Mouse (Mus musculus) ES-E14 (cell line): ENCODE measurements around the gene Gm13199. TPM values are rescaled to one million over a fixed set of nuclear protein-coding genes. Genes with fewer than 3 reads are reported as not detected.

Experiments used
- DNase-seq: peaks from one replicate; pipeline ENCODE4 v3.0.0-alpha.2; 2013; ENCODE audit warnings: low read depth, low spot score
- H3K27ac ChIP-seq: 2 replicates; pipeline ENCODE4 v1.5.1; 2012; ENCODE audit warnings: low read depth, mild to moderate bottlenecking, low read length, moderate library complexity, mixed read lengths; ENCODE audit not compliant: poor library complexity, insufficient read depth, severe bottlenecking
- H3K36me3 ChIP-seq: 2 replicates; pipeline ENCODE4 v1.6.1; 2012; ENCODE audit warnings: mild to moderate bottlenecking, low read length, moderate library complexity, mixed read lengths; ENCODE audit not compliant: control insufficient read depth, poor library complexity, insufficient read depth, severe bottlenecking
- H3K4me1 ChIP-seq, 2 experiments: fragments of 150-350 bp in 1 of 2; sonication (generic) in 1 of 2; 2 replicates each; pipeline ENCODE4 v1.6.1; 2012; ENCODE audit warnings: low read length in 2 of 2, mild to moderate bottlenecking in 1 of 2, mixed read lengths in 1 of 2; ENCODE audit not compliant: control insufficient read depth in 2 of 2, insufficient read depth in 2 of 2, poor library complexity in 1 of 2
- H3K4me3 ChIP-seq, 2 experiments: fragments of 150-350 bp in 1 of 2; sonication (generic) in 1 of 2; 2 replicates each; pipeline ENCODE4 v1.5.1; 2012; ENCODE audit warnings: low read length in 2 of 2, low read depth in 1 of 2, mild to moderate bottlenecking in 1 of 2, mixed read lengths in 1 of 2; ENCODE audit not compliant: insufficient read depth in 1 of 2, poor library complexity in 1 of 2, severe bottlenecking in 1 of 2
- H3K9ac ChIP-seq: 2 replicates; pipeline ENCODE4 v1.6.1; 2012; ENCODE audit warnings: low read depth, mild to moderate bottlenecking, low read length, mixed read lengths; ENCODE audit not compliant: poor library complexity, insufficient read depth, severe bottlenecking
- H3K9me3 ChIP-seq: fragments of 150-350 bp; sonication (generic); 2 replicates; pipeline ENCODE4 v1.6.1; 2012; ENCODE audit warnings: low read depth, mild to moderate bottlenecking, low read length; ENCODE audit not compliant: control insufficient read depth, insufficient read depth
- CHD2 ChIP-seq: IDR thresholded peaks from 2 replicates; pipeline ENCODE4 v1.6.1; 2014; ENCODE audit warnings: mild to moderate bottlenecking, low read depth, low read length, inconsistent platforms
- HCFC1 ChIP-seq: IDR thresholded peaks from 2 replicates; pipeline ENCODE4 v1.6.1; 2012; ENCODE audit warnings: low read length, inconsistent platforms, borderline replicate concordance; ENCODE audit not compliant: insufficient read depth
- MAFK ChIP-seq: IDR thresholded peaks from 2 replicates; pipeline ENCODE4 v1.6.1; 2014; ENCODE audit warnings: mild to moderate bottlenecking, low read depth, low read length, inconsistent platforms; ENCODE audit not compliant: insufficient read depth
- ZC3H11A ChIP-seq: IDR thresholded peaks from 2 replicates; pipeline ENCODE4 v1.6.1; 2012; ENCODE audit warnings: low read depth, mild to moderate bottlenecking, inconsistent platforms, low read length, borderline replicate concordance
- ZNF384 ChIP-seq: IDR thresholded peaks from 2 replicates; pipeline ENCODE4 v1.6.1; 2012; ENCODE audit warnings: low read depth, low read length, inconsistent platforms
- in situ Hi-C, 2 experiments: fragments of 600-800 bp; cut with MboI; formaldehyde crosslinking; loops; one replicate each; pipeline ENCODE4 v1.15.1; 2025; ENCODE audit warnings: low sequenced_read_pairs in 2 of 2, inconsistent platforms in 1 of 2; ENCODE audit not compliant: unreplicated experiment in 2 of 2
- total RNA-seq: library from RNA; depleted of rRNA; stranded (reverse); fragments of 300-350 nt; gene quantifications from 2 replicates; pipeline ENCODE4 v1.2.3, GENCODE M21; 2012; rRNA removed

The Gm13199 gene
- total RNA-seq, result 1.7 and 3.0 TPM in 2 replicates

DNA sequence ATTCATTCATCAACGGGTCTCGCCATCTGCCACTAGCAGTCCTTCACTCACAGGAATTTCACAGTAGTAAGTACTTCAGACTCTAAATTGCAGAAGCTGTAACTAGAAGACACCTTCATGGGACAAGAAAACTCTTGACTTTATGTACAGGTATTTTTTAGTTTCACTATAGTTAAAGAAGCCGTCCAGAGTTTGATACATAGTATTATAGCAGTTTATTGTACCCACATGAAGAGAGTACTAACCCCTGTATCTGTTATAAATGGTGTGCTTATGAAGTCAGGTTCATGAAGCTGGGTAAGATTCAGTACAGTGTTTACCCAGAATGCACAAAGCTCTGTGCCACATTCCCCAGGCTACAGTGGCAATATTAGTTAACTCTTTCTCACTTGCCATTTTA, at the start of gene Gm13199:
Gene Gm13199 (minus strand): TSS at position 101 of the 400 bp plus-strand sequence.
- Histone ChIP-seq H3K4me1 (no peaks in the 10 kb centered on the region), H3K9me3 (no peaks in the 10 kb centered on the region), H3K27ac (no peak within 1 kb of the TSS), H3K9ac (no peak within 1 kb of the TSS), H3K36me3 (peaks cover 29% of the 10 kb centered on the region), H3K4me3 (no peak within 1 kb of the TSS)
- in situ Hi-C loops, result no loop called here
- DNase-seq, result no peak
- TF ChIP-seq CHD2 (no peak), ZNF384 (no peak), HCFC1 (no peak), ZC3H11A (no peak), MAFK (no peak)

DNA sequence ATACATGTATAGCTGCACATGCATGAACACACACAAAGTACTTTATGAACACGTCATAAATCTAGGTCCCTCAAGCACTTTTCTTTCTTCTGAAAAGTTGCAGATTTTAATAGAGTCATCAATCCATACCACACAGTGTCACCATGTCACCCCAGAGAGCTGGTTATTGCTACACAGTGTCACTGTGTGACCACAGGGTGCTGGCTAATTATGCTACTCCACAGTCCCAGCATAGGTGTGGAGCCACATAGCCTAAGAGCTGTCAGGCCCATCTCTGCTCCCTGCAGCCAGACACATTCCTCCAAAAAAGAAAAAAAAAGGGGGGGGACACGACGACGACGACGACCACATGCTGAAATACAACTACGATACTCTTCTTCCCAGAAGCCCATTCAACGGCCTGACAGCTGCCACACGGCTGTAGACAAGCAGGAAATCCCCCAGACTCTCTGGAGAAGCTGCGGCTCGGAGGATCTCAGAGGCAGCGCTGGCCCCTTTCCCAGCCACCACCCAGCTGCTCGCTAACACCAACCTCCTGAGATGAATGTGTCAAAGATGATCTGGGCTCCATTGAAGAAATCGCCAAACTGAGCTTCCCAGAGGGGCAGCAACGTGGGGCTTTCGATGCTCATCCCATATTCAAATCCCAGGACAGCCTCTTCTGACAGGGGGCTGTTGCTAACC, 48.7 kb upstream of the Gm13199 start:
- TF ChIP-seq ZNF384 (no peak), HCFC1 (no peak), MAFK (no peak), ZC3H11A (no peak), CHD2 (no peak)
- Histone ChIP-seq H3K4me1 (no peaks in the 10 kb centered on the region), H3K36me3 (peaks cover 5% of the 10 kb centered on the region), H3K27ac (no peak overlapping the region), H3K9ac (no peak overlapping the region), H3K4me3 (no peak overlapping the region), H3K9me3 (no peaks in the 10 kb centered on the region)
- in situ Hi-C loops, result no loop called here
- no peak for DNase-seq

- no peaks in the 10 kb centered on the region for H3K4me1 ChIP-seq
- no peak overlapping the region for H3K9ac ChIP-seq
- no peaks in the 10 kb centered on the region for H3K9me3 ChIP-seq
- H3K36me3 ChIP-seq, result peaks cover 12% of the 10 kb centered on the region
- TF ChIP-seq HCFC1 (no peak), CHD2 (no peak), MAFK (no peak), ZNF384 (no peak), ZC3H11A (no peak)
- in situ Hi-C loops, result no loop called here
- no peak overlapping the region for H3K27ac ChIP-seq
- H3K4me3 ChIP-seq, result no peak overlapping the region
- peak; percentile 51 for DNase-seq
Observed at GRCm38 (mm10) chr2:5906625-5907024, 43.9 kb upstream of the Gm13199 start.

DNA sequence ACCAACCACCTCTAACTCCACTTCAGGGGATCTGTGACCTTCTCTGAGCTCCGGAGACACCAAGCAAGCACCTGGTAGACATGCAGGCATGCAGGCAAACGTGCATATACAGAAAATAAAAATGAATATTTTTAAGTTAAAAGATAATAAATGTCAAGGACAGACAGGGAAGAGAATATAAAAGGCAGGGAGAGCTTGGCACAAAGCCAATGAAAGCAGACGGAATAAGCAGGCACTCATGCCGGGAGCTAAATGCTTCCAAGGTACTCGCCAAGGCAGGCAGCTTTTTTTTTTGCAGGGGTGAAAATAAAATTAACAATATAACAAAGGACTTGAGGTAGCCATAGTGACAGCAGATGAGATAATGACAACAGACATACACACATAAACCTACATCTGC, 43.4 kb upstream of the Gm13199 start:
- H3K9me3 ChIP-seq, result no peaks in the 10 kb centered on the region
- no peak overlapping the region for H3K4me3 ChIP-seq
- no peak overlapping the region for H3K9ac ChIP-seq
- TF ChIP-seq ZC3H11A, result no peak
- no peak for TF ChIP-seq ZNF384
- no peak for TF ChIP-seq HCFC1
- TF ChIP-seq CHD2, result no peak
- TF ChIP-seq MAFK, result no peak
- H3K36me3 ChIP-seq, result peaks cover 10% of the 10 kb centered on the region
- H3K4me1 ChIP-seq, result no peaks in the 10 kb centered on the region
- in situ Hi-C loops, result no loop called here
- no peak for DNase-seq
- H3K27ac ChIP-seq, result no peak overlapping the region
